Mouse (Mus musculus) kidney, postnatal 14 days (tissue): ENCODE results near the gene Gm8909.
"Not testable (repeated sequence)": the region's sequence is repeated elsewhere in the genome, so short reads cannot be mapped to it uniquely, and the experiment has no call there.

ENCODE experiments used
- DNase-seq: peaks from one replicate; pipeline ENCODE4 v3.0.0; 2022; ENCODE audit warnings: mixed read lengths

Gene Gm8909

DNA sequence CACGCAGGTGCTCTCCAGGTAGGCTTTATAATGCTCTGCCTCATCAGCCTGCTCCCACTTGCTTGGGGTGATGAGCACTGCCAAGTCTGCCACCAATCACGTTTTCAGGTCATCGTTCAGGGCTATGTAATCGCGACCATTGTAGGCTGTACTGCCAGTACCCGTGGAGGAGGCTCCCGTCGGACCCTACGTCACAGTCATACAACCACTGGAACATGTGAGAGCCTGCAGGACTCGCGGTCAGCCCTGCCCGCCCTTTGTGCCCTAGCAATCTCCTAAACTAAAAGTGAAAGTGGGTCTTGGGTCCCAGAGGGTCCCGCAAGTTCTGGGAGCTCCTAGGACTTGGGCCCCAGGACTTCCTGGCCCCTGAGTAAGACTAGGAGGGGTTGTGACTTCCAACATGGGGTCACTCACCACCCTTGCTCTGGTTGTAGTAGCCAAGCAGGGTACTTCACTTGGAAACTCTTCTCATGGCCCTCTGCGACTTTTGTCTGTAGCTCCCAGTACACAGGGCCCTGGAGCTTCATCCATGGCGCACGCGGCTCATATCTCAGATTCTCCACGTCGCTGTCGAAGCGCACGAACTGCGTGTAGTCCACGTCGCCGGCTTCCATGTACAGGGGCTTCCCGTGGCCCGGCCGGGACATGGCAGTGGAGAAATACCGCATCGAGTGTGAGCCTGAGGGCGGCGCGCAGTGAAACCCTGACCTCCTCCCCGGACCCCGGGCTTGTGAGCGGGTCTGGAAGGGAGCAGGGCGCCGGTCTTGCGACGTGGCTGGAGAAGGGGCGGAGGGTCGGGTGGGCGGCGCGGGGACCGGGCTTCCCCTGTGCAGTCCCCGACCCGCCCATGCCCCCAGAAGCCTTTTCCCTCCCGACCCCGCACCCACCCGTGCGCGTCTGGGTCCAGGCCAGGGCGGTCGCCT, 6.9 kb downstream of the Gm8909 start:
- DNase-seq = no peak

DNA sequence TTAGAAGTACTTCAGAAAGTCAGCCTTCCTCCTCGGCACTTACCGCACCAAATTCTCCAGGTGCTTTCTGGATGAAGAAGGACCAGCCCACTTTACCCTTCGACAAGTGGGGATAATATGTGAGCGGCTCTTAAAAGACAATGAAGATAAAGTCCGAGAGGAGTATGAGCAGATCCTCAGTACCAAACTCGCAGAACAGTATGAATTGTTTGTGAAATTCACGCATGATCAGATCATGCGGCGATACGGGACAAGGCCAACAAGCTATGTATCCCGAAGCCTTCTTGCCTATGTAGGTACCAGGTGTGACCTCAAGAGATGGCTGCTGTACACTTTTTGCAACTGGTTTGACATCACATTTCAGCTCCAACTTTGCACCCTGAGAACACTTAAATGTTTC, 10.1 kb downstream of the Gm8909 start:
- not testable (repeated sequence) for DNase-seq

DNA sequence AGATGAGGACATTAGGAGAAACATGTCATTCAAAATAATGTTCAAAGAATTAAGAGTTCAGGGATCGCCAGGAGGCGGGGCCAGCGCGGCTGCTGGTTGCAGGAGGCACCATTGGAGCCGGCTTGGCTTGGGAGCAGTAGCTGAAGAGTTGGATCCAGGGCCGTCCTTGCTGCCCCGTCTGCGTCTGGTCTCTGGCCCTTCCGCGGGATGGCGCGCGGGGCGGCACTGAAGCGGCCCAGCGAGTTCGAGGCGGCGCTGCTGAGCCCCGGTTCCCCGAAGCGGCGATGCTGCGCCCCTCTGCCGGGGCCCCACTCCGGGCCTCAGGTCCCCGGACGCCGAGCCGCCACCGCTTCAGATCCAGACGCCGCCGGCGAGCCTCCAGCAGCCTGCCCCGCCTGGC, 10.6 kb downstream of the Gm8909 start:
- peak; percentile 14 for DNase-seq

DNA sequence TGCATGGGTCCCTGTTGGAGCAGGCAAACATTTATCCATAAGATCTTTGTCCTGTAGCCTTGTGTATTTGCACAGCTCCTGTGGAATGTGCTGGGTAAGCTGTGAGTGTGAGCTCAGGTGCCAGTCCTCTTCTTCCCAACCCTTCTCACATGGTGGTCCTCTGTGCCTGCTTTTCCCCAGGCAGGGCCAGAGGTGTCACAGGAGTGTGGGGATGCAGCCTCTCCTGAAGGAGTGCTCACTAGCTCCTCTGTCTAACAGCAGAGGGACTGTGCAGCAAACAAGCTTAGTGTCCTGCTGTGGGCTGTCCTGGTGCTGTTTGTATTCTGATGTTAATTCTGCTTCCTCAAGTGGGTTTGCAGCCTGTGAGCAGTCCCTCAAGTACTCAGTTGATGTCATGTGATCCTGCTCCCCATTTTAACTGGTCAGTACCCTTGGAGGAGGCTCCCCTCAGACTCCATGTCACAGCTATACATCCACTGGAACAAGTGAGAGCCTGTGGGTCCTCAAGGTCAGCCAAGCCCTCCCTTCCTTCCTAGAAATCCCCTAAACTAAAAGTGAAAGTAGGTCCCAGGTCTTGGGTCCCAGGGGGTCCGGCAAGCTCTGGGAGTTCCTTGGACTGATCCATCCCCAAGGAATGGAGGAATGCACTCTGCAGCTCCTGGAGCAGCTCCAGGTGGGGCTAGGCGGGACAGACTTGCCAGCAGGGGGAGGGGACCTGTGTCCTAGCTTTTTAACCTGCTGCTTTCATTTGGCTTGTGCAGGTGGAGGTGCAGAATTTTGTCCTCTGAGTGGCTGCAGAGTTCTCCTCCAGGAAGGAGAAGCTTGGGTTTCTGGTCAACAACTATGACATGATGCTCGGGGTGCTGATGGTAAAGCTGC, 13.8 kb downstream of the Gm8909 start:
- no peak for DNase-seq

DNA sequence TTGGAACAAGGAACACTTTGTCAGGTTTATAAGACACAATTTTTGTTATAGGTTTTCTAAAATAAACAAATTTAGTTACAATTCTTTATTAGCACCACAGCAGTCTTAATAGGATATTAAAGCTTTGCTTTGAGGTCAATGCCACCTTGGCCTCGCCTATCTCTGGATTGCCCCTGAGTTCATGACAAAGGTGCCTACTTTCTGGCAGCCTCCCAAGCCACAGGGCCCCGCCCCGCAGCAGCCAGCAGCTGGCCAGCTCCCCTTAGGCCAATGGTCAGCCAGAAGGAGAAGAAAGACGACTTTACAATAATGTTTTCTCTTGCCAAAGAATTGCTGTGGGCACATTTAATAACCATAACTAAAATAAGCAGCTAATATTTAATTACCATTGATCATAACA, 17.1 kb downstream of the Gm8909 start:
- DNase-seq = not testable (repeated sequence)

DNA sequence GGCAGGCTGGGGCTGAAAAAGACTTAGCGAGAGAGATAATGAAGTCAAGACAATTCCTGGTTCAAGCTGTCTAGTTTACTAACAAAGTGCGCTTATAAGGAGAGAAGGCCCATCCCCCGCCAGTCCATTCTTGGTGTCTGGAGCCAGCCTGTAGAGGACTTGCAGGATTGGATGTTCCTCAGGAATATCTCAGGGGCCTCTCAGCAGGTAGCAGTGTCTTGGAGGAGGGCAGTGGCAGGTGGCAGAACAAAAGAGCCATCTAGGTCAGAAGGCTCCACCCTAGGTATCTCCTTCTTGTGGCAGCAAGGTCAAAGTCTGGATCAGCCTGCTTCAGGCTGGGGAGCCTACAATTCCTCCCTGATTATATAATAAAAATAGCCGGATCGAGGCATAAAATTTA, 19.9 kb downstream of the Gm8909 start:
- DNase-seq = not testable (repeated sequence)

DNA sequence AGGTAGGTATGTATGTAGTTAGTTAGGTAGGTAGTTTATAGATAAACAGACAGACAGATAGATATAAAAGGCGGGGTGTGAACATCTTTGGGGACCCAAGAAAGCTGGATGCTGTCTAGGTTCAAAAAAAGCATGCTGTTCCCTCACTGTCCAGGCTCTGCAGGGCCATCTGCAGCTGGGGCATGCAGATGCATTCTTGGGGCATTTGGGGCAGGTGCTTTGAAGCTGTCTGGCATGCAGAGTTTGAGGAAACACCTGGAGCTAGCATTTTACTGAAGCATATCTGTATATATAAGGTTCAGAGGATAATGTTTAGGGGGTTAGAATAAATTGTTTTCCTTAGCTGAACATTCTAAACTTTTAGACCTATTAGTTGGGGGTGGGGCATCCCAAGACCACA, 21.4 kb downstream of the Gm8909 start:
- DNase-seq = not testable (repeated sequence)

DNA sequence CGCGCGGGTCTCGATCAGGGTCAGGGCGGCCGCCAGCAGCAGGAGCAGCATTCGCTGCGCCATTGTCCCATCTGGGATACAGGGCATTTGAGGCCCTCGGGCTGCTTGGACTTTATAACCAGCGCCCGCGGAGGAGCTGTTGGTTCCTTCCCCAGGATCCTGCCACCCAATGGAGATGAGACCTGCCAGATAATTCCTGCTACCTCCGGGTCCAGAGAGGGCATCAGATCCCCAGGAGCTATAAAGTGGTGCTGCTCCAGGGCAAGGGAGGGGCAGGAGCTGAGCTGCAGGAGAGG, 22.5 kb downstream of the Gm8909 start:
- not testable (repeated sequence) for DNase-seq

DNA sequence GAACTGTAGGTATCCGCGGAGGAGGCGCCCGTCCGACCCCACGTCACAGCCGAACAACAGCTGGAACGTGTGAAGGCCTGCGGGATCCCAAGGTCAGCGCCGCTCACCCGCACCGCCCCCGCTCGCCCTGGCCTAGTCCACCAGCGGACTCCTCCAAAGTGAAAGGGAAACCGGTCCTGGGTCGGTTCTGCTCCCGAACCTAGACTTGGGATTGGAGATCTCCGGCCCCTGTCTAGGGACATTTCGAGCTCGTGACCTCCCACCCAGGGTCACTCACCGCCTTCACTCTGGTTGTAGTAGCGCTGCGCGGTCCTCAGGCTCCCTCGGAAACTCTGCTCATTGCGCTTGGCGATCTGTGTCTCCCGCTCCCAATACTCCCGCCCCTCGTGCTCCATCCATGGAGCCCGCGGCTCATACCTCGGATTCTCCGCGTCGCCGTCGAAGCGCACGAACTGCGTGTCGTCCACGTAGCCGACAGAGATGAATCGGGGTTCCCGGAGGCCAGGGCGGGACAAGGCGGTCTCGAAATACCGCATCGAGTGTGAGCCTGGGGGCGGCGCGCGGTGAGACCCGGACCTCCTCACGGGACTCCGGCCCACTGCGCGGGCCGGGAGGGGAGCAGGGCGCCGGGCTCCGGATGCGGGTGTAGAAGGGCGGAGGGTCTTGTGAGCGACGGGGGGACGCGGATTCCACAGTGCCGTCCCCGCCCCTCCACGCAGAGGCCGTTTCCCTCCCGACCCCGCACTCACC, 23.1 kb downstream of the Gm8909 start:
- DNase-seq = peak; percentile 18

DNA sequence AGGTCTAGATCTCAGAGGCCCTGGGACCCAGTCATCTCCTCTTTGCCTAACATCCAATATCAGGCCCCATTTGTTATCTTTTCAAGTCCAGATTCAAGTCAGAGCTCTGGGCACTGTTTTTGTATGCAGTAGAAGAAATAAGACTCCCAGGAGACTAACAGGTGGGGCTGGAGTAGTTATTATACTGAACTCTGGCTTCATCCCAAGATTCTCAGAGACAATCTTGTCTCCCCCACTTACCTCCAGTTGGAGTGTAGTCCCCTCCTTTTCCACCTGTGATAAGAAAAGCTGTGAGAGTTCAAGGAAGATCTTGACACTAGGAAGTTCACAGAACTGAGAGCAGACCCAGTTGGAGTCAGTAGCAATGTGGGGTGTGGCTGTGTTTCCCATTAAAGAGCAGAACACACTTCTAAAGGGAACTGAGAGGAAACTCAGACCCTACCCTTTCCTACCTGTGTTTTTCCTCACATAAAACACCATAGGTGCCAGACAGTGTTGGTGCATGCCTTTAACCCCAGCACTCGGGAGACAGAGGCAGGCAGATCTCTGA, 32.0 kb downstream of the Gm8909 start:
- DNase-seq = not testable (repeated sequence)

DNA sequence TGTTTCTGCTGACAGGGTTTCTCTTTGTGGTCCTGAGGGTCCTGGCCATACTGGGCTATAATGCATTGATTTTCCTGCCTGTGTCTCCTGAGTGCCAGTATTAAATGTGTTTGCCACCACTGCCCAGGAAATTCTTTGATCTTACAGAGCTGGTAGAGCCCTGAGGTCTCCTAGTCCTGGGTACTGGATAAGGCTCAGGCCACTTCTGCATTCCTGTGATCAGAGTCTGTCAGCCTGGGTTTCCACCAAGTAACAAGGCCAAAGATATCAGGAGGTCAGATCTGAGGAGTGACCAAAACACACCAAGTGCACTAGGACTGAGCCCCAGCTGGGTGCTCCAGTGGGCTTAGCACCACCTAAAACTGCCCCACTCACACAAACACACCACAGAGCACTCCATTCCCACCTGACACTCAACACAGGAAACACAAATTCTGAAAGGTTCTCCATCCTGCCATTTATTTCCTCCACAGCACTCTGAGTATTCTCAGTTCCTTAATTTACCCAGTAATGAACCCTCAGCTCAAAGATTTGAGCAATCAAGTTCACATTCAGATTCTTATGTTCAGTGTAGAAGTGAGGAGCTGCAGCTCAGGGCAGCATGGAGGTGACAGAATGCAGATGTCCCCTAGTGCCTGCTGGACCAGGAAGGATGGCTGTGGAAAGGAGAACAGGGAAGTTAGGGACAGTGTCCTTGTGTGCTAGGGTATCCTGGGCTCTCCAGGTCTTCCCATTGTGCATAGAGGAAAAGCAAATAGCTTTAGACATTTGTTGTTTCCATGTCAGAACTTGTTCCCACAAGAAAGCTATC, 32.7 kb downstream of the Gm8909 start:
- DNase-seq = not testable (repeated sequence)

DNA sequence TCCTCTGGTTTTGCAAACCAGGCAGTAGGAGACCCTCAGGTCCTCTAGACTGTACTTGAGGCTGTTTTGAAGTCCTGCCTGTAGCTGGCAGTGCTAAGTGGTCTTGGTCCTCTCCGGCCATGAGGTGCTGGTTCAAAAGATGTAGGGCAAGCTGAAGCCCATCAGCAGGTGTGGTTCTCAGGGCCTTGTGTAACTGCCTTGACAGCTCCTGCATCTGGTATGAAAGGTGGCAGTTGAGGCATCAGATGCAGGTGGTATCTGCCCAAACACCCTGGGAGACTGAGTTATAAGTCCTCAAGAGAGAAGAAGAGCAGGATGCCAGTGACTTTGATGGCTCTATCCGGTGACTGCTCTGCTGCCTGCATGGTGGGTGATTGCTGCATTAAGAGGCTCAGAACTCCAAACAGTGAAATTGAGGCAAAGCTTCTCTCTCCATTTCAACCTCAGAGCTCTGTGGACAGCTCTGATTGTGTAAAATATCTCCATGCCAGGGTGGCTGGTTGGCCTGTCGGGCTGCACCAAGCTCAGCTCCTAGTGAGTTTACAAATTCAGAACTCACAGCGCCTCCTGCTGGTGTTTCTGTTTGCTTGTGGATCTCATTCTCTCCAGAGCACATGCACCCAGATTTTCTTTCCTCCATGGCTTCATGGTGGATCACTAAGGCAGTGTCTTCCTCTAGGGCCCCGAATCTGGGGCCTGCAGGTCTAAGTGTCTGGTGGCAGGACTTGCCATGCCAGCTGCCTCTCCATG, 36.6 kb downstream of the Gm8909 start:
- no peak for DNase-seq

DNA sequence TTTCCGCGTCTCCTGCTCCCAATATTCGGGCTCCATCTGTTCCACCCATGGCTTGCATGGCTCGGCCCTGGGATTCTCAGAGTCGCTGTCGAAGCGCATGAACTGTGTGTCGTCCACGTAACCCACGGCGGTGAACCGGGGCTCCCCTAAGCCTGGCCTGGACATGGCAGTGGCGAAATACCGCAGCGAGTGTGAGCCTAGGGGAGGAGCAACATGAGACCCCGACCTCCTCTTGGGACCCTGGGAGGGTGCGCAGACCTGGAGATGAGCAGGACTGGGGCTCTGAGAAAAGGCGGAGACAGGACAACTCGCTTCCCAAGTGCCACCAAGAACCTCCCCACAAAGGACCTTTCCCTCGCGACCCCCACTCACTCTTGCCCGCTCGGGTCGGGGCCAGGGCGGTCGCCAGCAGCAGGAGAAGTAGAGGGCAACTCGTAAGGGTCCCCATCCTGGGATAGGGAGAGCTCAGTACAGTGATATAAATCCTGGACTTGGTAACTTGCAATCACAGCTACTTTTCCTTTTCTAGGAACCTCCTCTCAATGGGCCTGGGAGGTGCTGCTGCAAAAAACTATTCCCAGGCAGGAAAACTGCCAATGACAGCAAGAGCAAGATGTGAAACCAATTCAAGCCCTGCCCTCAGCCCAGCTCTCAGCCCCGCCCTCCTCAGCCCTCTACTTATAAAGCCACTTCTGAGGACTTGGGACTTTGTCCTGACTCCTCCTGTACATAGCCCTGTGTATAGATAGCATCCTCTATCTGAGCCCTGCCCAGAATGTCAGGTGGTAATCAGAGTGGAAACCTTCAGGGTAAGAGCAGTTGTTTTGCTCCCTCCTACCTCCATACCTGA, 39.1 kb downstream of the Gm8909 start, which contains the start of gene Gm7030:
Gm7030 (minus strand) TSS at position 458 of the 850 bp plus-strand sequence.
- DNase-seq = peak; percentile 40

DNA sequence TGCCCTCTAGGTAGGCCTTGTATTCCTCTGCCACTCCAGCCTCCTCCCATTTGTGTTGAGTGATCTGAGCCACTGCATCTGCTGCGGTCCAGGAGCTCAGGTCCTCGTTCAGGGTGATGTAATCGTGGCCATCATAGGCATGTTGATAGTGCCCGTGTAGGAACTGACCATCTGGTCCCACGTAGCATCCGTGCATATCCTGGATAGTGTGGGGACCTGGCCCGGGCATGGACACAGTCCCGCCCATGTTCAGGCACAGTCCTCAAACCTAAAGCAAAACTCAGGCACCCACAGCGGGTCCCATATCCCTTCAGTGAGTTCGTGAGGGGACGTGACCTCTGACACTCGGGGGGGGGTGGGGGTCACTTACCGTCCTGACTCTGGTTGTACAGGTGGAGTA, 39.8 kb downstream of the Gm8909 start:
- DNase-seq = not testable (repeated sequence)

DNA sequence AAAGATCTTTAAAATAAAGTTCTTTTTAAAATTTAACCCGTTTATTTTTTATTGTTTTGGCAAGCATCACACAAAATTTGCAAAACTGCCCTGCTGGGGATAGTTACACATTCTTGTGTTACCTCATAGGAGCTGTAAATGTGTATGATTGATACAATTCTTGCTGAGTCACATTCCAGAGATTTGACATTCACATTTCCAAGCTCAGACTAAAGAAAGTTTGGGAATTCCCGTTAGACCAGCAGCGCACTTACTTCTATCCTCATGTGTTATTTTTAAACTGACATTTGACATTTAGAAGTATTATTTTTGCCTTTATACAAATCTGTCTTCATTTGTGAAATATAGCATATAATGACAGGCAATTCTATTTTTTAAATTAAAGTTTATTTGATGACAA, 44.2 kb downstream of the Gm8909 start:
- DNase-seq = not testable (repeated sequence)

DNA sequence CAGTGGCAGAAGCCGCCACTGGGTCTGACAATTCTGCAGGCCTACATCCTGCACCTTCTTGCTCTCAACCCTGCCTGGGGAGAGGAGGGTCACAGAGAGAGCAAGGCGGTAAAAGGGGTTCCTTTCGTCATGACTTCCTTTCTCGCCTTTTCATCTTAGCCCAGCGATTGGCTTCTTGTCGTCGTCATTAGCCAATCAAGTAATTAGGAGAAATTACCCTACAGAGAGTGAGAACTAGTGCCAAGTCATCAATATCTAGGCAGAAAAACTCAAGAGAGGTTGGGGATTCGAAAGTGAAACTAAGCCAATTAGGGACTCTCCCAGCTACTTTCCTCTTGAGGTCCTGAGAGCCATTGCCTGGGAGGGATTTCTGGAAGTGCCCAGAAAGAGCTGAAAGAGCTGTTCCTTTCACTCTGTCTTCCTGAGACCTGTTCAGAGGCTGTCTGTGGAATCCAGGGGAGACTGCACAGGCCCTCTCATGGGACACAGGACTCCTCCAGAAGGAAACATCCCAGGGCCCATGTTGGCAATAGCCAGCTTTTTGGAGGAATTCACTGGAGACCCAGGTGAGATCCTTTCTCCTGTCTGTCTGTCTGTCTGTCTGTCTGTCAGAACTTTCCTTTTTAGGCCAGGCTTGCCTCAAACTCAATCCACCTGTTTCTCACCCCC, 46.9 kb downstream of the Gm8909 start, which contains the start of gene Gm19684:
Gm19684 (plus strand) TSS at position 327 of the 669 bp plus-strand sequence.
- DNase-seq = peak; percentile 74

DNA sequence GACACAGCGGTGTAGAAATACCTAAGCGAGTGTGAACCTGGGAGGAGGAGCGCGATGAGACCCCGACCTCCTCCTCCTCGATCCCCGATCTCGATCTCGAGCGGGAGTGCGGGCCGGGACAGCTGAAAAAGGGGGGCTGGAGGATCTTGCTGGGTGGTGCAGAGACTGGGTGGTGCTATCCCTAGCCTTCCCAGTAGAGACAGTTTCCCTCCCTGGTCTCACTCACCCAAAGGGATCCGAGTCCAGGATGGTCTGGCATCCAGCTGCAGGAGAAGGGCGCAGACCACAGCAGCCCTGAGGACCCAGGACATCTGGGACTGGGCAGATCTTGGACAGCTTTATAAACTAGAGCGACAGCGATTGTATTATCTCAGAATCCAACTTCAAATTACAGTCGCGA, 47.5 kb downstream of the Gm8909 start:
- not testable (repeated sequence) for DNase-seq

DNA sequence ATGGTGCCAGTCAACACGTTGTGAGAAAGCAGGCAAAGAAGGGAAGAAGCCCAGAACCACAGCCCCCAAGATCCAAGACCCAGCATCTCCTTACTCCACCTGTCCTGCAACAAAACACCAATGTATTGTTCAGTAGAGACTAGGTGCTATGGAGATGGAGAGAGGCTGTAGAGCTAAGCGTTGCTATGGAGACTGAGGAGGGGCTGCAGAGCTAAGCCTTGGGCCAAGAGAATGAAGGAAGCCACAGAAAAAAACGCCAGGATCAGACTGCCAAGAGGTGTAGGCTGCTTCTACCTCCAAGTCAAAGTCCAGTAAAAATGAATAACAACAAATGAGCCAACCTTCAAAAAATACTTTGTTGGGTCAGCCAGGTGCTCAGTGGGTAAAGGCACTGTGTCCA, 51.8 kb downstream of the Gm8909 start:
- not testable (repeated sequence) for DNase-seq
